Mouse (Mus musculus) heart, adult 2 months (tissue): ENCODE measurements at regions not wholly inside any gene's neighbourhood (a gene's known extent, or its start where the extent isn't known, plus 50 kb on each side); places are given as distances from the start of the nearest gene placed in this dataset.

Experiments
- CTCF ChIP-seq: fragments of 200-600 bp; IDR thresholded peaks from 2 replicates; pipeline ENCODE4 v1.8.1; 2022; ENCODE audit warnings: antibody characterized with exemption, mild to moderate bottlenecking, moderate library complexity
- EP300 ChIP-seq: fragments of 200-500 bp; IDR thresholded peaks from 2 replicates; pipeline ENCODE4 v1.6.1; 2011; ENCODE audit warnings: low read depth, low read length, control low read depth; ENCODE audit not compliant: insufficient read depth
- POLR2A ChIP-seq: fragments of 200-500 bp; IDR thresholded peaks from 2 replicates; pipeline ENCODE4 v1.6.1; 2011; ENCODE audit warnings: mild to moderate bottlenecking, low read depth, low read length, control low read depth; ENCODE audit not compliant: insufficient read depth

DNA sequence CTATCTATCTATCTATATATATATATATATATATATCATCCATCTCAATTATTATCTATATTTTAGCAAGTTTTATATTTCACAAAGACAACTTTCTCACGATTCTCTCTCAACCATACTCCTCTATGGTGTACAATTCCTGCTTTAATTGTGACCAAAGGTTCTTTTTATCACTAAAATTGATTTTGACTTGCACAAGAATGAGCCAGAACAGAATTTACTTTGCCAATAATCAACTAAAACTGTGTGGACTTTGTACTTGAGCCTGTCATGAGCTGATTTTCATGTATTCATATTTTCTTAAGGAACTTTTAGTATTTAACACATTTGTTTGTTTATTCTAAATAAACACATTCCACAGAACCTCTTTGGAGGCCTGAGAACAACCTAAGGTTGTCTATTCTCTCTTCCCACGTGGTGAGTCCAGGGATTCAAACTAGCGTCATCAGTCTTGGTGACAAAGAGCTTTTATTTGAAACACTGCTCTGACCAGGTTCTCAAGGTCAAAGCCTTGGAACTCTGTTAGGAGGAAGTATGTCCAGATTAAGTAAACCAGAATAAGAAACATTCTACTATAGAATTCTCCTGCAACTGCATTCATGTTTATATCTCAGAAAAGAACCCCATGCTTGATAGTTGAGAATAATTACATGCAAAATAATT, 207.7 kb downstream of the Gm11146 start:
- no peak for TF ChIP-seq CTCF
- TF ChIP-seq POLR2A, result no peak
- no peak for TF ChIP-seq EP300
